Mouse (Mus musculus): ENCODE results near the gene Noxo1.

Noxo1 gene

DNA sequence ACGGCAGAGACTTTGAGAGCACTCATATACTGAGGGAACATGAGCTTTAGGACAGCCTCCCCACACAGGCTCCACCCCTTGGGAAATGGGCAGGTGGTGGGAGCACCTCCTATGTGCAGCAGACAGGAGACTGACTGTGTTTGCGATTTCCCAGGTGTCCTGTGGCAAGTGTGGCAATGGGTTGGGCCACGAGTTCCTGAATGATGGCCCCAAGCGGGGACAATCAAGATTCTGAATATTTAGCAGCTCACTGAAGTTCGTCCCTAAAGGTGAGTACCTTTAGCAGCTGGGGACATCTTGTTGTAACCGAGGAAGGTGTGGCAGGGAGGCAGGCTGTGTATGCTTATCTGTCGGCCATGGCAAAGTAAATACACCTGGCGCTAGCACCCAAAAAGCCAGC, 43.9 kb downstream of the Noxo1 start:
- no peak for DNase-seq (ENCODE audit: low spot score)

DNA sequence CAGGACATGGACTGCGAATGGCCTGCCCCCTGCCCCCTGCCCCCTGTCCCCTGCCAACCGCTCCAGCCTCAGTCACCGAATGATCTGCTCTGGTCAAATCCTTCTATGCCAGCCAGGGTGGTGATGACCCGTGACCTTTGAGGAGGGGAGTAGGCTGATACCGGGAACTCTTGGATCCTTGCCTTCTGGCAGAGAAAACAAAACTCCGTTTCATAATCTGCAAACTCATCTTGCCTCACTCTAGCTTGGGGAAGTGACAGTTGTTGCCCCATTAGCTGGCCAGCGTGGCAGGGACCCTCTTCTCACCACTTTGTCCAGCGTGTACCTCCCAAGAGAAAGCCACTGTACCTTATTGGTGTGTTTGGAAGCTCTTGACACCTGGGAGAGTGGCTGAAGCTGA, 46.3 kb downstream of the Noxo1 start:
- no peak for DNase-seq (ENCODE audit: low spot score)

- no peak for DNase-seq (ENCODE audit: low spot score)
Measured at GRCm38 (mm10) chr17:24743896-24744295, 47.9 kb downstream of the Noxo1 start.

- no peak for DNase-seq (ENCODE audit: low spot score)
Measured at GRCm38 (mm10) chr17:24744381-24744780, 48.3 kb downstream of the Noxo1 start.

GRCm38 (mm10) chr17:24745526-24746497, 49.8 kb downstream of the Noxo1 start:
- DNase-seq (ENCODE audit: low spot score), result peak; percentile 95

- DNase-seq (ENCODE audit: low spot score), result no peak
Measured at GRCm38 (mm10) chr17:24746986-24747385, 51.0 kb downstream of the Noxo1 start.
